Mouse (Mus musculus) ES-Bruce4 (cell line): Measurements from ENCODE around the gene Ccdc142.

ENCODE experiments used
- CTCF ChIP-seq: IDR thresholded peaks from one replicate; pipeline ENCODE4 v1.8.1; 2011; ENCODE audit warnings: low read depth, low read length
- EP300 ChIP-seq: IDR thresholded peaks from 2 replicates; pipeline ENCODE4 v1.6.1; 2011; ENCODE audit warnings: low read depth, low read length; ENCODE audit not compliant: insufficient read depth

- no peak for TF ChIP-seq CTCF
- TF ChIP-seq EP300: no peak
Observed at GRCm38 (mm10) chr6:83142886-83143285, 41.5 kb downstream of the Ccdc142 start.
